ENCODE assay signal across 30 mouse cellular contexts in the genomic region with DNA sequence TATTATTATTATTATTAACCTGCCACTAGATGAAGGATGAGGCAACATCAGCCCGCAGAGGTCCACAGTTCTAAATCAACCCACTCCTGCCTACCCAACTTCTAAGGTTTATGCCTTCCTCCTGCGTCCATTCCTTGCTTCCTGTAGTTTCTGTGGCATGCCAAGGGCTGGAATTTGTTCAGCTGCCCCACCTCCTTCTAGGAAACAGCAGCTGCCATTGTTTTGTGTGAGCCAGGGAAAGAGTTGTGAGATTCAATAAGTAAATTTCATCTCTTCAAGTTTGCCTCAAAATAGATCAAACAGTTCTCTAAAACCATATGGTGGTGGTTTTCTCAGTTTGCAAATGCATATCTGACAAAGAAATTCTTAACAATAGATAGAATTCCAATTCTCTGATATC. TPM values are rescaled to one million over a fixed set of nuclear protein-coding genes. Genes with fewer than 3 reads are reported as not detected.
DNase-seq lines count a peak whose midpoint lies in the region; ATAC-seq lines count a peak whose summit lies in the region.
"Had no signal": no experiment of that assay in that cellular context is flagged by ENCODE, and none has a peak within 500 bp of the region (broad histone marks: within the 10 kb centered on the region; RNA-seq: fewer than 3 reads in every experiment).

No protein-coding gene starts in this region.

- no peaks in the 10 kb centered on the region for H3K27me3 ChIP-seq in embryonic facial prominence, embryonic 14.5 days (replicated peaks; ENCODE audit: control insufficient read depth, insufficient read depth, low read length)
- H3K27me3 ChIP-seq in embryonic facial prominence, embryonic 10.5 days (replicated peaks; ENCODE audit: low read depth, poor library complexity, severe bottlenecking), result no peaks in the 10 kb centered on the region
- H3K27me3 ChIP-seq: embryonic facial prominence, embryonic 12.5 days; forebrain, embryonic 13.5 days; heart, embryonic 13.5 days had no signal

- no peaks in the 10 kb centered on the region for H3K9me3 ChIP-seq in embryonic facial prominence, embryonic 14.5 days (ENCODE audit: control insufficient read depth, low read length)
- H3K9me3 ChIP-seq in embryonic facial prominence, embryonic 10.5 days, result no peaks in the 10 kb centered on the region
- H3K9me3 ChIP-seq: embryonic facial prominence, embryonic 12.5 days; forebrain, embryonic 13.5 days; G1E; heart, embryonic 13.5 days had no signal

- no peak overlapping the region for H3K4me2 ChIP-seq in embryonic facial prominence, embryonic 14.5 days (ENCODE audit: low read depth, low read length)
- H3K4me2 ChIP-seq: embryonic facial prominence, embryonic 12.5 days; forebrain, embryonic 13.5 days; heart, embryonic 13.5 days had no signal

- H3K36me3 ChIP-seq in embryonic facial prominence, embryonic 14.5 days (ENCODE audit: control insufficient read depth, insufficient read depth, low read length), result no peaks in the 10 kb centered on the region
- H3K36me3 ChIP-seq in embryonic facial prominence, embryonic 10.5 days (replicated peaks), result no peaks in the 10 kb centered on the region
- H3K36me3 ChIP-seq: embryonic facial prominence, embryonic 12.5 days; G1E; heart, embryonic 13.5 days had no signal

- no peak for ATAC-seq in embryonic facial prominence, embryonic 14.5 days (ENCODE audit: low read depth)
- ATAC-seq in erythroid progenitor cell, adult 5-6 weeks (replicated peaks; ENCODE audit: low FRiP score, poor library complexity, severe bottlenecking), result no peak
- ATAC-seq: CD4-positive, CD25-positive, alpha-beta regulatory T cell, adult 4 months; forebrain, embryonic 13.5 days; forebrain, postnatal 0 days; hindbrain, embryonic 16.5 days; inflammation-experienced regulatory T-cells, adult 6 months had no signal

- 57% methylated on average over 2 of the region's 2 CpGs for WGBS in embryonic facial prominence, embryonic 14.5 days
- WGBS in embryonic facial prominence, embryonic 10.5 days, result 64% methylated on average over 2 of the region's 2 CpGs

- H3K27ac ChIP-seq in embryonic facial prominence, embryonic 14.5 days (replicated peaks; ENCODE audit: low read depth, low read length), result no peak overlapping the region
- H3K27ac ChIP-seq in embryonic facial prominence, embryonic 10.5 days (replicated peaks), result no peak overlapping the region
- H3K27ac ChIP-seq: embryonic facial prominence, embryonic 12.5 days; forebrain, embryonic 13.5 days; heart, embryonic 13.5 days had no signal

- intact Hi-C loops in left cerebral cortex, postnatal 4 days (cut with DNase I), result no loop called here

- no peak overlapping the region for H3K9ac ChIP-seq in embryonic facial prominence, embryonic 14.5 days (ENCODE audit: low read depth, low read length)
- H3K9ac ChIP-seq: embryonic facial prominence, embryonic 12.5 days; forebrain, embryonic 13.5 days; forebrain, postnatal 0 days; heart, embryonic 13.5 days had no signal

- H3K4me1 ChIP-seq in embryonic facial prominence, embryonic 14.5 days (ENCODE audit: control insufficient read depth, insufficient read depth, low read length), result no peaks in the 10 kb centered on the region
- H3K4me1 ChIP-seq in embryonic facial prominence, embryonic 10.5 days, result no peaks in the 10 kb centered on the region
- H3K4me1 ChIP-seq: embryonic facial prominence, embryonic 12.5 days; forebrain, embryonic 13.5 days had no signal

- DNase-seq in embryonic facial prominence, embryonic 14.5 days (ENCODE audit: low spot score), result peak; percentile 5
- no peak for DNase-seq in embryonic facial prominence, embryonic 10.5 days (ENCODE audit: low spot score)
- DNase-seq in left cerebral cortex, adult 11 months (ENCODE audit: low spot score), result peak; percentile 4
- no peak for DNase-seq in left cerebral cortex, postnatal 4 days
- DNase-seq in right cerebral cortex, adult 2 months (ENCODE audit: low spot score in 2 of 2), result peak; percentile 8 to 18
- DNase-seq in right cerebral cortex, postnatal 14 days, result no peak
- DNase-seq: adrenal gland, adult 8-10 months; adrenal gland, postnatal 36 days; B cell, adult 2 months; cerebellum, adult 11 months; cerebellum, adult 8-10 months; cerebellum, postnatal 14 days; embryo, embryonic 11 days; forebrain, postnatal 0 days; gastrocnemius, postnatal 36 days; heart, adult 11 months; heart, postnatal 36 days had no signal

- H3K4me3 ChIP-seq in embryonic facial prominence, embryonic 14.5 days (ENCODE audit: low read depth, low read length), result no peak overlapping the region
- no peak overlapping the region for H3K4me3 ChIP-seq in embryonic facial prominence, embryonic 10.5 days
- H3K4me3 ChIP-seq: embryonic facial prominence, embryonic 12.5 days; forebrain, embryonic 13.5 days; heart, embryonic 13.5 days had no signal

RNA-seq across cellular contexts. Expression of gene Olfr455, which starts 20.8 kb away (rescaled TPM):
- not detected in 2 replicates for polyA plus RNA-seq in embryonic facial prominence, embryonic 14.5 days (2014; fragmentation: Nextera tagmentation; extraction: Ambion mirVana)
- not detected in 2 replicates for polyA plus RNA-seq in embryonic facial prominence, embryonic 10.5 days (2016; fragmentation: Nextera tagmentation; extraction: Ambion mirVana)
- total RNA-seq in left cerebral cortex, postnatal 4 days (2021), result not detected
- total RNA-seq in erythroid progenitor cell, adult 5-6 weeks (2015; ENCODE audit: low replicate concordance), result not detected in 2 replicates
- not detected in 2 replicates for total RNA-seq in erythroid progenitor cell, adult 5-6 weeks (2017; ENCODE audit: low replicate concordance)
- total RNA-seq: adrenal gland, adult 8-10 months; adrenal gland, postnatal 36 days; common myeloid progenitor, adult 5-6 weeks; forebrain, postnatal 0 days; G1E; gastrocnemius, adult 8-10 months; gastrocnemius, postnatal 36 days; heart, postnatal 36 days had no signal
- polyA plus RNA-seq: brain, embryonic 14.5 days; CD4-positive, CD25-positive, alpha-beta regulatory T cell, adult 4 months; embryonic facial prominence, embryonic 12.5 days; forebrain, embryonic 13.5 days; forebrain, postnatal 0 days; G1E; heart, embryonic 13.5 days; heart, postnatal 0 days; hindbrain, embryonic 11.5 days; hindbrain, embryonic 16.5 days; inflammation-experienced regulatory T-cells, adult 6 months had no signal

RNA-seq across cellular contexts. Expression of gene Tcaf3, which starts 29.3 kb away (rescaled TPM):
- not detected in 2 replicates for polyA plus RNA-seq in embryonic facial prominence, embryonic 14.5 days (2014; fragmentation: Nextera tagmentation; extraction: Ambion mirVana)
- not detected in 2 replicates for polyA plus RNA-seq in embryonic facial prominence, embryonic 10.5 days (2016; fragmentation: Nextera tagmentation; extraction: Ambion mirVana)
- not detected for total RNA-seq in left cerebral cortex, postnatal 4 days (2021)
- total RNA-seq in erythroid progenitor cell, adult 5-6 weeks (2015; ENCODE audit: low replicate concordance), result not detected in 2 replicates
- not detected in 2 replicates for total RNA-seq in erythroid progenitor cell, adult 5-6 weeks (2017; ENCODE audit: low replicate concordance)
- total RNA-seq: adrenal gland, adult 8-10 months; adrenal gland, postnatal 36 days; common myeloid progenitor, adult 5-6 weeks; forebrain, postnatal 0 days; gastrocnemius, adult 8-10 months; gastrocnemius, postnatal 36 days; heart, postnatal 36 days had no signal
- polyA plus RNA-seq: brain, embryonic 14.5 days; CD4-positive, CD25-positive, alpha-beta regulatory T cell, adult 4 months; embryonic facial prominence, embryonic 12.5 days; forebrain, postnatal 0 days; G1E; heart, embryonic 13.5 days; heart, postnatal 0 days; hindbrain, embryonic 11.5 days; hindbrain, embryonic 16.5 days; inflammation-experienced regulatory T-cells, adult 6 months had no signal

Comparison
In these comparisons a context has a peak if more than half of its experiments do, and no peak if none do; other contexts are left out.
1. DNase-seq: peak in embryonic facial prominence, embryonic 14.5 days (single experiment), left cerebral cortex, adult 11 months (single experiment) and right cerebral cortex, adult 2 months (2 of 2); none in embryonic facial prominence, embryonic 10.5 days (single experiment), left cerebral cortex, postnatal 4 days (single experiment) and right cerebral cortex, postnatal 14 days (single experiment).